Mouse (Mus musculus): ENCODE measurements around the gene Sncb. TPM values are rescaled to one million over a fixed set of nuclear protein-coding genes. Genes with fewer than 3 reads are reported as not detected.

Gene Sncb
- total and polyA plus RNA-seq, 3 experiments, result not detected

- DNase-seq (ENCODE audit: low read depth, low spot score), result no peak
- H3K4me1 ChIP-seq (ENCODE audit: control insufficient read depth in 1 of 2, insufficient read depth in 2 of 2, low read length in 2 of 2), result no peaks in the 10 kb centered on the region
- H3K27ac ChIP-seq (ENCODE audit: control insufficient read depth, low read depth, low read length), result no peak overlapping the region
- H3K9me3 ChIP-seq (replicated peaks; ENCODE audit: insufficient read depth, low read length), result no peaks in the 10 kb centered on the region
- no peaks in the 10 kb centered on the region; a peak in 1 of 4 replicates for H3K27me3 ChIP-seq (ENCODE audit: control insufficient read depth in 1 of 2, insufficient read depth in 2 of 2, low read length in 2 of 2)
- no peak overlapping the region for H3K4me3 ChIP-seq (ENCODE audit: control insufficient read depth in 1 of 2, insufficient read depth in 1 of 2, low read depth in 2 of 2, low read length in 2 of 2)
- no peaks in the 10 kb centered on the region for H3K36me3 ChIP-seq (ENCODE audit: control insufficient read depth in 1 of 2, insufficient read depth in 2 of 2, low read length in 2 of 2)
- no peak overlapping the region for H3K9ac ChIP-seq (ENCODE audit: control insufficient read depth, low read depth, low read length, poor library complexity, severe bottlenecking)
- no peak for TF ChIP-seq RAD21 (IDR thresholded peaks at IDR 0.05; ENCODE audit: low read depth, low read length)
- no peak for TF ChIP-seq NRF1 (IDR thresholded peaks at IDR 0.05; ENCODE audit: insufficient read depth, low read depth, low read length, poor library complexity, severe bottlenecking)
- TF ChIP-seq MYC (IDR thresholded peaks at IDR 0.05; ENCODE audit: low read depth, low read length), result no peak
- no peak for TF ChIP-seq E2F4 (IDR thresholded peaks at IDR 0.05; ENCODE audit: borderline replicate concordance, low read depth, low read length)
- TF ChIP-seq KAT2A (conservative IDR thresholded peaks at IDR 0.05; ENCODE audit: low read depth, low read length), result no peak
- no peaks in the 10 kb centered on the region for H3K79me2 ChIP-seq (ENCODE audit: control insufficient read depth, insufficient read depth, low read length, poor library complexity)
Measured at GRCm38 (mm10) chr13:54749061-54749863, 17.1 kb downstream of the Sncb start.

GRCm38 (mm10) chr13:54748721-54749060, 17.7 kb downstream of the Sncb start:
- H3K27me3 ChIP-seq (ENCODE audit: control insufficient read depth in 1 of 2, insufficient read depth in 2 of 2, low read length in 2 of 2), result no peaks in the 10 kb centered on the region; a peak in 1 of 4 replicates

GRCm38 (mm10) chr13:54748190-54748589, 18.2 kb downstream of the Sncb start:
- no peak for TF ChIP-seq MAZ (IDR thresholded peaks at IDR 0.05; ENCODE audit: low read depth, low read length)
- TF ChIP-seq MXI1 (IDR thresholded peaks at IDR 0.05; ENCODE audit: low read depth, low read length), result no peak
- TF ChIP-seq RAD21 (IDR thresholded peaks at IDR 0.05; ENCODE audit: low read depth, low read length), result no peak
- TF ChIP-seq GATA1 (IDR thresholded peaks at IDR 0.05; ENCODE audit: low read depth, low read length), result no peak
- Histone ChIP-seq H3K4me1 (ENCODE audit: control insufficient read depth in 1 of 2, insufficient read depth in 2 of 2, low read length in 2 of 2) (no peaks in the 10 kb centered on the region), H3K27me3 (ENCODE audit: control insufficient read depth in 1 of 2, insufficient read depth in 2 of 2, low read length in 2 of 2) (no peaks in the 10 kb centered on the region; a peak in 1 of 4 replicates), H3K36me3 (ENCODE audit: control insufficient read depth in 1 of 2, insufficient read depth in 2 of 2, low read length in 2 of 2) (no peaks in the 10 kb centered on the region), H3K79me2 (ENCODE audit: control insufficient read depth, insufficient read depth, low read length, poor library complexity) (no peaks in the 10 kb centered on the region), H3K27ac (ENCODE audit: control insufficient read depth, low read depth, low read length) (no peak overlapping the region), H3K9ac (ENCODE audit: control insufficient read depth, low read depth, low read length, poor library complexity, severe bottlenecking) (no peak overlapping the region), H3K9me3 (replicated peaks; ENCODE audit: insufficient read depth, low read length) (no peaks in the 10 kb centered on the region), H3K4me3 (ENCODE audit: control insufficient read depth in 1 of 2, insufficient read depth in 1 of 2, low read depth in 2 of 2, low read length in 2 of 2) (no peak overlapping the region)
- DNase-seq (ENCODE audit: low read depth, low spot score), result no peak

More at GRCm38 (mm10) chr13:54748721-54749060, 17.7 kb downstream of the Sncb start:
- no peak for DNase-seq (ENCODE audit: low read depth, low spot score)
- TF ChIP-seq TAL1 (IDR thresholded peaks at IDR 0.05; ENCODE audit: low read length) (no peak), MAZ (IDR thresholded peaks at IDR 0.05; ENCODE audit: low read depth, low read length) (no peak), TCF12 (IDR thresholded peaks at IDR 0.05; ENCODE audit: low read depth, low read length) (no peak), ZNF384 (IDR thresholded peaks at IDR 0.05; ENCODE audit: low read depth, low read length) (no peak), SIN3A (IDR thresholded peaks at IDR 0.05; ENCODE audit: low read length) (no peak), CHD2 (IDR thresholded peaks at IDR 0.05; ENCODE audit: low read length) (no peak), SMC3 (IDR thresholded peaks at IDR 0.05; ENCODE audit: low read depth, low read length) (no peak), TBP (IDR thresholded peaks at IDR 0.05; ENCODE audit: low read depth, low read length) (no peak), GABPA (IDR thresholded peaks at IDR 0.05; ENCODE audit: low read depth, low read length) (no peak), UBTF (IDR thresholded peaks at IDR 0.05; ENCODE audit: borderline replicate concordance, insufficient read depth, low read depth, low read length) (no peak), POLR2AphosphoS2 (IDR thresholded peaks at IDR 0.05; ENCODE audit: low read length) (no peak), MAFK (IDR thresholded peaks at IDR 0.05; ENCODE audit: borderline replicate concordance, low read depth, low read length) (no peak), NRF1 (IDR thresholded peaks at IDR 0.05; ENCODE audit: insufficient read depth, low read depth, low read length, poor library complexity, severe bottlenecking) (no peak), ZC3H11A (IDR thresholded peaks at IDR 0.05; ENCODE audit: low read depth, low read length) (no peak), MXI1 (IDR thresholded peaks at IDR 0.05; ENCODE audit: low read depth, low read length) (no peak), USF2 (IDR thresholded peaks at IDR 0.05; ENCODE audit: borderline replicate concordance in 1 of 2, insufficient read depth in 1 of 2, low read depth in 1 of 2, low read length in 2 of 2) (no peak), HCFC1 (IDR thresholded peaks at IDR 0.05; ENCODE audit: low read depth, low read length) (no peak), ZKSCAN1 (IDR thresholded peaks at IDR 0.05; ENCODE audit: low read depth, low read length) (no peak), MYC (IDR thresholded peaks at IDR 0.05; ENCODE audit: low read depth, low read length) (no peak)
- no peak overlapping the region for H3K9ac ChIP-seq (ENCODE audit: control insufficient read depth, low read depth, low read length, poor library complexity, severe bottlenecking)
- no peaks in the 10 kb centered on the region for H3K9me3 ChIP-seq (replicated peaks; ENCODE audit: insufficient read depth, low read length)
- H3K79me2 ChIP-seq (ENCODE audit: control insufficient read depth, insufficient read depth, low read length, poor library complexity), result no peaks in the 10 kb centered on the region
- no peaks in the 10 kb centered on the region for H3K4me1 ChIP-seq (ENCODE audit: control insufficient read depth in 1 of 2, insufficient read depth in 2 of 2, low read length in 2 of 2)
- H3K36me3 ChIP-seq (ENCODE audit: control insufficient read depth in 1 of 2, insufficient read depth in 2 of 2, low read length in 2 of 2), result no peaks in the 10 kb centered on the region
- no peak overlapping the region for H3K27ac ChIP-seq (ENCODE audit: control insufficient read depth, low read depth, low read length)
- H3K4me3 ChIP-seq (ENCODE audit: control insufficient read depth in 1 of 2, insufficient read depth in 1 of 2, low read depth in 2 of 2, low read length in 2 of 2), result no peak overlapping the region
